Mouse (Mus musculus) small intestine, adult 2 months (tissue): Measurements from ENCODE around the gene Nenf. TPM values are rescaled to one million over a fixed set of nuclear protein-coding genes. Genes with fewer than 3 reads are reported as not detected.

ENCODE experiments used
- H3K27ac ChIP-seq: fragments of 200-500 bp; 2 replicates; pipeline ENCODE4 v1.5.1; 2012; ENCODE audit warnings: low read depth, low read length, control low read depth, inconsistent platforms; ENCODE audit not compliant: insufficient read depth
- H3K27me3 ChIP-seq: fragments of 200-500 bp; 2 replicates; pipeline ENCODE4 v1.6.1; 2012; ENCODE audit warnings: mild to moderate bottlenecking, moderate library complexity, low read length, inconsistent platforms; ENCODE audit not compliant: control insufficient read depth, insufficient read depth
- H3K36me3 ChIP-seq: fragments of 200-500 bp; 2 replicates; pipeline ENCODE4 v1.6.1; 2012; ENCODE audit warnings: mild to moderate bottlenecking, low read length, control low read depth, inconsistent platforms; ENCODE audit not compliant: control insufficient read depth, insufficient read depth
- H3K4me1 ChIP-seq: fragments of 200-500 bp; 2 replicates; pipeline ENCODE4 v1.6.1; 2012; ENCODE audit warnings: low read length, inconsistent platforms, mixed read lengths; ENCODE audit not compliant: control insufficient read depth, insufficient read depth, insufficient read length
- H3K4me3 ChIP-seq: fragments of 200-500 bp; 2 replicates; pipeline ENCODE4 v1.5.1; 2012; ENCODE audit warnings: low read depth, mild to moderate bottlenecking, control low read depth, inconsistent platforms, low read length, moderate library complexity
- CTCF ChIP-seq: fragments of 200-500 bp; IDR thresholded peaks from 2 replicates; pipeline ENCODE4 v1.5.1; 2012; ENCODE audit warnings: low read depth, mild to moderate bottlenecking, control low read depth, inconsistent platforms, low read length, moderate library complexity, mixed read lengths; ENCODE audit not compliant: insufficient replicate concordance, insufficient read length; ENCODE audit errors: extremely low read depth
- POLR2A ChIP-seq: fragments of 200-500 bp; IDR thresholded peaks from 2 replicates; pipeline ENCODE4 v1.6.1; 2012; ENCODE audit warnings: low read depth, mild to moderate bottlenecking, control low read depth, inconsistent platforms, low read length, moderate library complexity
- WGBS: fragments of 180-500 bp; shearing (Covaris S2); methylation state at CpG from one replicate; pipeline ENCODE4 v1.1.7; 2018; 5-methylcytosine and 5-hydroxymethylcytosine counted together
- polyA plus RNA-seq: library from polyadenylated mRNA; depleted of rRNA; stranded (reverse); fragments of >200 nt; gene quantifications from 2 replicates; pipeline ENCODE4 v1.2.3, GENCODE M21; 2012

Nenf gene
- polyA plus RNA-seq, 1 experiment = 59.7 TPM

DNA sequence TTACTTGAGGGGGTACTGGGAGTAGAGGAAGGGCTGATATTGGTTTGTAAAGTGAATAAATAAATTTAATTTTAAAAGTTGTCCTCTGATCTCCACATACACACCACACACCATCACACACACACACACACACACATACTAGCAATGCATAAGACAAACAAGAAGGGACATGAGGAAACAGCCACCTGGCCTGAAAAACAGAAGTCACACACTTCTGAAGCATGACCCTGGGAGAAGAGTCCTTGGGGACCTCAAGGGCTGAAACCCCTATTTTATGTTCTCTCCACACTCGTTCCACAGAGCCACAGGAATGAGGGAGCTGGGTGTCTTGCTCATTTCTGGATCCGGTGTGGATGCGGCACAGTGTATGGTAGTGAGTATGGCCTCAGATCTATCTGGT, 5.4 kb upstream of the Nenf start:
- 92% methylated on average over 3 of the region's 3 CpGs for WGBS
- peaks cover 18% of the 10 kb centered on the region; the same call in 1 of the 2 replicates for H3K4me1 ChIP-seq
- no peaks in the 10 kb centered on the region for H3K27me3 ChIP-seq
- H3K36me3 ChIP-seq = no peaks in the 10 kb centered on the region
- no peak for TF ChIP-seq CTCF
- TF ChIP-seq POLR2A = no peak
- H3K4me3 ChIP-seq = no peak overlapping the region
- no peak overlapping the region for H3K27ac ChIP-seq

DNA sequence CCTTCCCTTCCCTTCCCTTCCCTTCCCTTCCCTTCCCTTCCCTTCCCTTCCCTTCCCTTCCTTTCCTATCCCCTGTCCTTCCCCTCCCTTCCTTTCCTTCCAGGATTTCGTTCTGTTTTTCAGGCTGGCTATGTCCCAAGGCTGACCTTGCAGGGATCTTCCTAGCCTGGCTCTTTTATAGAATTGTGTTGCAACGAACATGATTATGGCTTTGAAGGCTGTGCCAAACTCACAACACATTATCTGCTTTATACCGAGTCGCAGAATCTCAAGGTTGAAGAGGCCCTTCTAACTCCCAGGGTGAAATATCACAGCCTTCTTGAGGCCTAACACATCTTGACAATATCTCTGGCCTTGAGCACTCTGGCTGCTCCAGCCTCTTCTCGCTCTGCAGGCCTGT, 692 bp upstream of the Nenf start:
- Histone ChIP-seq H3K36me3 (no peaks in the 10 kb centered on the region), H3K27me3 (no peaks in the 10 kb centered on the region), H3K4me1 (peaks cover 3% of the 10 kb centered on the region), H3K4me3 (no peak overlapping the region), H3K27ac (no peak overlapping the region)
- TF ChIP-seq CTCF (no peak), POLR2A (no peak)
- 30% methylated on average over 5 of the region's 5 CpGs for WGBS

DNA sequence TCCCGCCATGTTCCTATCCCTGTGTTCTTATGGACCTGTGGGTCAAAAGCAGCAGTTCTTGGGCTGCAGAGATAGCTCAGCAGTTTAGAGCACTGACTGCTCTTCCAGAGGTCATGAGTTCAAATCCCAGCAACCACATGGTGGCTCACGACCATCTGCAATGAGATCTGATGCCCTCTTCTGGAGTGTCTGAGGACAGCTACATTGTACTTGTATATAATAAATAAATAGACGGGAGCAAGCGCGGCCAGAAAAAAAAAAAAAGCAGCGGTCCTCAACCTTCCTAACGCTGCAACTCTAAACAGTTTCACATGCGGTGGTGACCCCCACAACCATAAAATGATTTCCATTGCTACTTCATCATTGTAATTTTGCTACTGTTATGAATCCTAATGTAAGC, 1.2 kb downstream of the Nenf start:
- WGBS = 74% methylated on average over 8 of the region's 8 CpGs
- peaks cover 6% of the 10 kb centered on the region for H3K4me1 ChIP-seq
- TF ChIP-seq CTCF = no peak

DNA sequence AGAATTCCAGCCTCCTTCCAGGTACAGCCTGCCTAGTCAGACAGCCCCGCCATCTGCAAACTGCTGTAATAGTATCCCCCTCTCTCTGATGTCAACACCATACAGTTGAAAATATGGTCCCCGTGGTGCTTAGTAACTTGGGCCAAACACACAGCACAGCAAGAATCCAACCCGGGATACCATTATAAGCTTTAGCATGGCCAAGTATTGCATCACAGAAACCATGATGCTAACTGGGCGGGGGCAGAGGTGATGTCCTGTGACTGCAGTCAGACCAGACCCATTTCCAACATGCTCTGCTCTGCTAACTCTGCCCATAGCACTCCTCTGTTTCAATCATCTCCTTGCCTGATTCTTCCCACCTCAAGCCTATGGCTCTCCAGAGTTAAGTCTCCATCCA, 4.1 kb downstream of the Nenf start:
- H3K4me3 ChIP-seq = no peak overlapping the region
- peaks cover 6% of the 10 kb centered on the region for H3K4me1 ChIP-seq
- H3K36me3 ChIP-seq = no peaks in the 10 kb centered on the region
- TF ChIP-seq CTCF (no peak), POLR2A (no peak)
- H3K27ac ChIP-seq = no peak overlapping the region
- no peaks in the 10 kb centered on the region for H3K27me3 ChIP-seq
- 70% methylated on average over 4 of the region's 4 CpGs for WGBS

More for the DNA sequence above, 1.2 kb downstream of the Nenf start:
- no peak overlapping the region for H3K4me3 ChIP-seq
- H3K27me3 ChIP-seq = no peaks in the 10 kb centered on the region
- no peak overlapping the region for H3K27ac ChIP-seq
- no peaks in the 10 kb centered on the region for H3K36me3 ChIP-seq

DNA sequence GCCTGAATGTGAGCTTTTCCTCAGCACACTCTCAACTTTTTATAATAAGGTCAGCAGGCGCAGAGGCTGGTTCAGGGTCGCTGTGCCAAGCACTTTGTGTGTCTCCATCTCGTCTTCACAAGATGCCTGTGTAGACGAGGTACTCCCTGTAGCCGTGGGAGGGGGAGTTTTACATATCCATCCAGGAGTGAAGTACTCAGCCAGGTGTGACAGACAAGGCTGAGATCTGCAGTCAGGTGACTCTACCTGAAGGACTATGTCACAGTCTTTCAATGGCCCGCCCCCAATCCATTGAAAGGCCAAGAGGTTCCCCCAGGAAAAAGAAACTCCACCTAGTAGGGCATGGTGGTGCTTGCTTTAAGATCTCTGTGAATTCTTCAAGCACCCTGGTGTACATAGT, 4.8 kb downstream of the Nenf start:
- Histone ChIP-seq H3K4me1 (peaks cover 6% of the 10 kb centered on the region), H3K4me3 (0 out of 2 replicates have a peak overlapping the region, but pooled peaks have one; percentile 76), H3K27me3 (no peaks in the 10 kb centered on the region), H3K27ac (no peak overlapping the region), H3K36me3 (no peaks in the 10 kb centered on the region)
- 52% methylated on average over 6 of the region's 6 CpGs for WGBS
- TF ChIP-seq CTCF (no peak), POLR2A (no peak)

DNA sequence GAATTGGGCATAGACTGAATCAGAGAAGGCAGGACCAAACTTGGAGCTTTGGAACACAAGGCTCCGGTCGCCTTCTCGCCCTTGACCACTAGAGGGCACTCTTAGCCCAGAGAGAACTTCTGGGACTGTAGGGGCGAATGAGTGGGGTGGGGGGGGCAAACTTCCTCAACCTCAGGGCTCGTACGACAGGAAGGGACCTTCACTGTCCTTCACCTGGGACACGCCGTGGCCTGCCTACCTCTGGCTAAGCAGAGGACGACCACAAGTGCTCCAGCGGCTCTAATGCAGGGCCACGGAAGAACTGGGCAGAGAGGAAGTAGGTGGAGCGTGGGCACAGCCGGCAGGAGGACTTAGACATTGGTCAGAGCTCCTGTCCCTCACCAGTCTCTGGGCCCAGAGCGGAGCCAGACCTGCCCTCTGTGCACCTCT, 5.5 kb downstream of the Nenf start:
- peak; percentile 36; the same call in 1 of the 2 replicates for TF ChIP-seq POLR2A
- peak; percentile 99 for TF ChIP-seq CTCF
- peaks cover 4% of the 10 kb centered on the region for H3K4me1 ChIP-seq
- H3K36me3 ChIP-seq = no peaks in the 10 kb centered on the region
- H3K4me3 ChIP-seq = peak overlapping the region; percentile 76
- H3K27me3 ChIP-seq = no peaks in the 10 kb centered on the region
- peak overlapping the region; percentile 57; the same call in 1 of the 2 replicates for H3K27ac ChIP-seq
- under 1% methylated on average over 14 of the region's 14 CpGs for WGBS

DNA sequence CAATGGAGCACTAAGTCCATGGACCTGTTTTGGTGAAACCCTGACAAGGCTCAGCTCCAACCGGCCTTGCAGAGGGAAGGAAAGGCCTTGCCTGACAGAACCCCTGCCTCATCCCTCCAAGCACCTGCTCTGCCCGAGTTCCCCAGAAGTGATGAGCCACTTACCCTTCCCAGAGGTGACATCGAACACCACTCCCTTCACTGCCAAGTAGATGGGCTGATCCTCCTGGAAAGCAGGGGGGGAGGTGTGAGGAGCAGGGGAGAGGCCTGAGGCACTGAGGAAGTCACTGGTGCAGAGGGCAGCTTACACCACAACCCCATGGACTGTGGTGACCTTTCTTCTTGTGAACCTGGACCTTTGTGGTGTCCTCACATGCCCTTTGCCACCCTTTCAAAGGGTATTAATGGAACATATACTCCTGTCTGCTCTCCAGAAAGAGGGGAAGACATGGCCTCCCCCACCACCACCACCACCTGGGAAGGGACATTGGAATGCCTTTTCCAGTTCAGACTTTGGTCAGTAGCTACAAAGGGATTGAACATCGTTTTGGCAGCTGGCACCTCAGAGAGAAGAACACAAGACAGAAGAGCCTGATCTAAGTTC, 6.6 kb downstream of the Nenf start:
- no peak overlapping the region for H3K4me3 ChIP-seq
- WGBS = 74% methylated on average over 4 of the region's 4 CpGs

More for the DNA sequence above, 6.6 kb downstream of the Nenf start:
- Histone ChIP-seq H3K4me1 (peaks cover 2% of the 10 kb centered on the region; the same call in 1 of the 2 replicates), H3K27ac (no peak overlapping the region), H3K36me3 (no peaks in the 10 kb centered on the region), H3K27me3 (no peaks in the 10 kb centered on the region)
- no peak for TF ChIP-seq CTCF
- no peak for TF ChIP-seq POLR2A
